Mouse (Mus musculus) cerebellum, adult 2 months (tissue): Measurements from ENCODE around the gene Trafd1.

ENCODE experiments used
- CTCF ChIP-seq: fragments of 200-500 bp; IDR thresholded peaks from 2 replicates; pipeline ENCODE4 v1.5.1; 2011; ENCODE audit warnings: low read depth, mild to moderate bottlenecking, control low read depth, low read length, moderate library complexity, borderline replicate concordance; ENCODE audit not compliant: insufficient read depth
- POLR2A ChIP-seq: fragments of 200-500 bp; IDR thresholded peaks from 2 replicates; pipeline ENCODE4 v1.6.1; 2011; ENCODE audit warnings: low read length, control low read depth, borderline replicate concordance; ENCODE audit not compliant: insufficient read depth

DNA sequence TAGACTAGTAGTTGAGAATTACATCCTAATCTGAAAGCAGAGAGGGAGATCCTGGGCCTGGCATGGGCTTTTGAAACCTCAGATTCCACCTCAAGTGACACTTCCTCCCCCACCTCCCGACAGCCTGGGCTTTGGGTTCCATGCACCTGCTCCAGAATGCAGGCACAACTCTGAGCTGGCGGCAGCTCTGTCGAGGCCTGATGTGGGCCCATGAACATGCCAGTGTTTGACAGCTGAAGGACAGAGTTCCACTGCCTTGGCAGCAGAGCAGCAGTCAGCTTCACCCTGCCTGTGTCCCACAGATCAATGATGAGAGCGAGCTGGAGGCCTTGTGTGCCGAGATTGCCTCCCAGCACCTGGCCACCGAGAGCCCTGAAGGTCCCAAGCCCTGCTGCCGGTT lies 22.0 kb downstream of the Trafd1 start:
- TF ChIP-seq CTCF (no peak), POLR2A (no peak)
